Mouse (Mus musculus) limb, embryonic 11.5 days (tissue): Measurements from ENCODE around the gene Ahsa1. TPM values are rescaled to one million over a fixed set of nuclear protein-coding genes. Genes with fewer than 3 reads are reported as not detected.

ENCODE experiments used
- ATAC-seq: fragments of 200-750 bp; cut with Nextera tagmentation; 2 replicates; pipeline ENCODE4 v1.8.0; 2017; ENCODE audit warnings: low read depth; ENCODE audit not compliant: insufficient number of reproducible peaks, low FRiP score, low TSS enrichment
- DNase-seq: peaks from one replicate; pipeline ENCODE4 v3.0.0-alpha.2; 2015; ENCODE audit warnings: low spot score
- H3K27ac ChIP-seq: fragments of 300-500 bp; sonication (generic); replicated peaks from 2 replicates; pipeline ENCODE4 v1.5.1; 2014; ENCODE audit warnings: low read depth, mild to moderate bottlenecking, low read length
- H3K27me3 ChIP-seq: fragments of 300-500 bp; sonication (generic); 2 replicates; pipeline ENCODE4 v1.6.1; 2014; ENCODE audit warnings: mild to moderate bottlenecking, low read length, mixed read lengths; ENCODE audit not compliant: control insufficient read depth, insufficient read depth
- H3K36me3 ChIP-seq: fragments of 300-500 bp; sonication (generic); 2 replicates; pipeline ENCODE4 v1.6.1; 2014; ENCODE audit warnings: mild to moderate bottlenecking, low read length, moderate library complexity, mixed read lengths; ENCODE audit not compliant: control insufficient read depth, insufficient read depth
- H3K4me1 ChIP-seq: fragments of 300-500 bp; sonication (generic); 2 replicates; pipeline ENCODE4 v1.6.1; 2014; ENCODE audit warnings: low read length, mixed read lengths; ENCODE audit not compliant: control insufficient read depth, insufficient read depth
- H3K4me2 ChIP-seq: fragments of 300-500 bp; sonication (generic); 2 replicates; pipeline ENCODE4 v1.6.1; 2014; ENCODE audit warnings: low read depth, mild to moderate bottlenecking, moderate library complexity; ENCODE audit not compliant: severe bottlenecking
- H3K4me3 ChIP-seq: fragments of 300-500 bp; sonication (generic); 2 replicates; pipeline ENCODE4 v1.5.1; 2014; ENCODE audit warnings: low read depth, low read length
- H3K9ac ChIP-seq: fragments of 300-500 bp; sonication (generic); 2 replicates; pipeline ENCODE4 v1.6.1; 2014; ENCODE audit warnings: mild to moderate bottlenecking, low read length
- H3K9me3 ChIP-seq: fragments of 300-500 bp; sonication (generic); 2 replicates; pipeline ENCODE4 v1.6.1; 2016; ENCODE audit warnings: low read length; ENCODE audit not compliant: control insufficient read depth
- WGBS: fragments of 180-500 bp; shearing (Covaris S2); extraction: QIAGEN DNeasy Blood & Tissue Kit; methylation state at CpG from one replicate; pipeline ENCODE4 v1.1.7; 2014; 5-methylcytosine and 5-hydroxymethylcytosine counted together
- polyA plus RNA-seq: library from polyadenylated mRNA; unstranded; fragments of >200 nt; fragmentation: Nextera tagmentation; extraction: Ambion mirVana; gene quantifications from 2 replicates; pipeline ENCODE4 v1.2.1, GENCODE M21; 2014

Gene Ahsa1
- polyA plus RNA-seq, 1 experiment from 2014 or later, result 267 TPM

GRCm38 (mm10) chr12:87284268-87284667, 18.0 kb downstream of the Ahsa1 start:
- H3K9ac ChIP-seq, result no peak overlapping the region
- H3K4me2 ChIP-seq, result no peak overlapping the region
- H3K4me1 ChIP-seq, result no peaks in the 10 kb centered on the region
- no peaks in the 10 kb centered on the region for H3K9me3 ChIP-seq
- no peaks in the 10 kb centered on the region for H3K27me3 ChIP-seq
- WGBS, result 73% methylated on average over 4 of the region's 4 CpGs
- no peak overlapping the region for H3K27ac ChIP-seq
- ATAC-seq, result no peak
- no peak for DNase-seq
- no peak overlapping the region for H3K4me3 ChIP-seq
- H3K36me3 ChIP-seq, result no peaks in the 10 kb centered on the region

- DNase-seq, result no peak
- WGBS, result 86% methylated on average over 5 of the region's 5 CpGs
Observed at GRCm38 (mm10) chr12:87284726-87285125, 18.4 kb downstream of the Ahsa1 start.

DNA sequence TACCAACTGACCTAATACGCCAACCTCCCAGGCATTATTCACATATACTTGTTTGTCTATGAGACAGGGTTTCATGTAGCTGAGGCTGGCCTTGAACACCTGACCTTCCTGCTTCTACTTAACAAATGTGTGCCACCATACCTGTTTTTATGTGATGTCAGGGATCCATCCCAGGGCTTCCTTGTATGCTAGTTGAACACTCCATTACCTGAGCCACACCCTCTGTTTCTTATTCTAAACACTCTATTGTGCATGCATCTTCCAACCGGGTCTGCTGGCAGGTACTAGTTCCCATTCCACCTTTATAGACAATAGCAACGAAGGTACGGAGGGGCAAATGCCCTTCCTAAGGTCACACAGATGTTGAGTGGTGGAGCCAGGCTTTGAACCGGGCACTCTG, 22.8 kb downstream of the Ahsa1 start:
- Histone ChIP-seq H3K9ac (no peak overlapping the region), H3K4me2 (no peak overlapping the region), H3K4me3 (no peak overlapping the region), H3K4me1 (no peaks in the 10 kb centered on the region), H3K27me3 (no peaks in the 10 kb centered on the region), H3K36me3 (no peaks in the 10 kb centered on the region), H3K27ac (no peak overlapping the region), H3K9me3 (no peaks in the 10 kb centered on the region)
- no peak for DNase-seq
- ATAC-seq, result no peak
- 93% methylated on average over 5 of the region's 5 CpGs for WGBS

More at GRCm38 (mm10) chr12:87284726-87285125, 18.4 kb downstream of the Ahsa1 start:
- H3K4me1 ChIP-seq, result no peaks in the 10 kb centered on the region
- H3K4me3 ChIP-seq, result no peak overlapping the region
- H3K9me3 ChIP-seq, result no peaks in the 10 kb centered on the region
- no peak overlapping the region for H3K27ac ChIP-seq
- H3K36me3 ChIP-seq, result no peaks in the 10 kb centered on the region
- H3K27me3 ChIP-seq, result no peaks in the 10 kb centered on the region
- H3K4me2 ChIP-seq, result no peak overlapping the region
- ATAC-seq, result no peak
- H3K9ac ChIP-seq, result no peak overlapping the region

GRCm38 (mm10) chr12:87293934-87294333, 27.7 kb downstream of the Ahsa1 start:
- WGBS, result 75% methylated on average over 6 of the region's 6 CpGs
- H3K27ac ChIP-seq, result no peak overlapping the region
- H3K9me3 ChIP-seq, result no peaks in the 10 kb centered on the region
- no peak overlapping the region for H3K4me3 ChIP-seq
- DNase-seq (no peak), ATAC-seq (0 out of 2 replicates have a peak, but pooled peaks have one; percentile 4)
- no peak overlapping the region for H3K4me2 ChIP-seq
- no peaks in the 10 kb centered on the region for H3K36me3 ChIP-seq
- H3K9ac ChIP-seq, result no peak overlapping the region
- H3K27me3 ChIP-seq, result 0 out of 2 replicates have a peak, but pooled peaks cover 2% of the 10 kb centered on the region
- no peaks in the 10 kb centered on the region for H3K4me1 ChIP-seq

DNA sequence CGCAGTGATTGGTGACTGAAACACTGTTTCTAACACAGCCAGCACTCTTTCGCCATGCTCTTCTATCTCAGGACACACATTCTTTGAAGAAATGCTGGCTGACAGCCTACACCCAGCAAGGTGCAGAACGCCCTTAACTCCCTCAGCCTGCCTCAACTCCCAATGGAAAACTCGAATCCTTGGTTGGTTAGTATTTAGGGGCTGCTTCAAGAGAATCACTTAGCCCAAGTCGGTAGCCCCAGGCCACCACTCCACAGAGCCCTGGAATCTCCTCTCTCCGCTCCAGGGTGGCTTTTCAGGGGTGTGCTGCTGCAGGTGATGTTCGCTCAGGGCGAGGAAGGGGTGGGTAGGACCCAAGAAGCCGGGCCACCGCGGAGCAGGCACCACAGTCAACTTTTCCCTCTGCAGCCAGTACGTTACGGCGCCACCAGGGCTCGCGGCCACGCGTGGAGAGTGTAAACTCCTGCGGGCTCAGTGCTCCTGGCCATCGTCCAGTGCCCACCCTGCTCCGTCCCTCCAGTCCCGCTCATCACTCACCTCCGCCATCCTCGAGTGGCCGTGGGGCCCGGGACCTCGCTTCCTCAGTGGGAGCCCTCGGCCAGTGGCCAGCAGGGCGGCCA, 32.9 kb downstream of the Ahsa1 start:
- peak overlapping the region; percentile 66 for H3K4me3 ChIP-seq
- no peaks in the 10 kb centered on the region for H3K4me1 ChIP-seq
- H3K27ac ChIP-seq, result no peak overlapping the region
- peaks cover 12% of the 10 kb centered on the region for H3K27me3 ChIP-seq
- peak overlapping the region; percentile 71 for H3K9ac ChIP-seq
- H3K4me2 ChIP-seq, result peak overlapping the region; percentile 96
- 9% methylated on average over 24 of the region's 29 CpGs for WGBS
- DNase-seq, result peak; percentile 58
- H3K9me3 ChIP-seq, result no peaks in the 10 kb centered on the region
- no peaks in the 10 kb centered on the region for H3K36me3 ChIP-seq
- ATAC-seq, result peak; percentile 39; the same call in 1 of the 2 replicates

DNA sequence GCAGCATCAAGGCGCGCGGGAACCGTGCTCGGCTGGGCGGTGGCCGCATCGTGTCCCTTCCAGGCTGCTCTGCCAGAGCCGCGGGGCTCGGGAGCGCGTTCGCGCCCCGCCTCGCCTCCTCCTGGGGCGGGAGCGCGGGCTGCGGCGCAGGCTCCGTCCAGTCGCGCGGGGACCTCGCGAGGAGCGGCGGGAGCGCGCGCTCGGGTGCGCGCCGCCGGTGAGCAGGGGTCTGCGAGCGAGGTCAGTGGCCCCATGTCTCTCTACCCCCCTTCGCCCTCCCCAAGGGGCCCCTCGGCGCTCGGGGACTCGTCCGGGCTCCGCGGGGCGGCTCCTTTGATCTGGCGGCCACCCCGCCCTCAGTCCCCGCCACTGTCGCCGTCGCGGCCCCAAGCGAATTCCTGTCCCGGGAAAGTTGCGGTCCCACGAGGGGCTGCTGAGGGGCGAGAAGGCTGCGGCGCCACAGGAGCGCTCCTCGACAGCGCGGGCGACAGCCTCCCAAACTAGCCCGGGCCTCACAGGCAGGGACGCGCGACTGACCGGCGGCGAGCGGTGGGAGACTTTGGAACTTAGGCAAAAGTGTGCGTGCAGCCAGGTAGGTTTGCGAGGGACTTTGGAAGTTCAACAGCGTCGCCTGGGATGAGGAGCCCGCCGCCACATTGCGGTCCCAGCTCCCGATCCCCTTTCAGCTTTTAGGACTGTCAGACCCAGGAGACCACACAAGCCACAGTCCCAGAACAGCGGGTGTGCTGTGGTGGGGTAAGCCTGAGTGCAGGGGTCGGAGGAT, 33.6 kb downstream of the Ahsa1 start, which contains the start of gene Ism2:
Ism2 (minus strand) TSS at position 49 of the 784 bp plus-strand sequence.
- Histone ChIP-seq H3K27me3 (peaks cover 12% of the 10 kb centered on the region), H3K9ac (peak within 1 kb of the TSS; percentile 71), H3K27ac (no peak within 1 kb of the TSS), H3K4me1 (no peaks in the 10 kb centered on the region), H3K4me2 (peak within 1 kb of the TSS; percentile 96), H3K4me3 (peak within 1 kb of the TSS; percentile 66), H3K9me3 (no peaks in the 10 kb centered on the region), H3K36me3 (no peaks in the 10 kb centered on the region)
- DNase-seq (peak; percentile 68), ATAC-seq (peak; percentile 53; the same call in 1 of the 2 replicates)
- under 1% methylated on average over 86 of the region's 86 CpGs for WGBS

DNA sequence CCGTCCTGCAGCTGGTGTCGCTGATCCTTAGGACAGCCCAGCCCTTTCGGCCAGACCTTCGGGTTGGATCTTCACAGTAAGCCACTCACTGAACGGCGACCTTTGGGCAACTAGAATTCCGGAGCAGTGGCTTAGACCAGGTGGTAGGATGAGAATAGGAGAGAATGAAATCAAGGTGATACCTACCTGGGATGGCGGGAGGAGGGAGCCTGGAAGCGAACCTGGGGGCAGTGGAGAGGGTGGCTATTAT, 34.1 kb downstream of the Ahsa1 start:
- H3K27ac ChIP-seq, result no peak overlapping the region
- H3K4me3 ChIP-seq, result peak overlapping the region; percentile 66
- no peaks in the 10 kb centered on the region for H3K9me3 ChIP-seq
- H3K9ac ChIP-seq, result peak overlapping the region; percentile 71; the same call in 1 of the 2 replicates
- DNase-seq (no peak), ATAC-seq (no peak)
- 3% methylated on average over 9 of the region's 9 CpGs for WGBS
- peaks cover 12% of the 10 kb centered on the region for H3K27me3 ChIP-seq
- no peaks in the 10 kb centered on the region for H3K36me3 ChIP-seq
- H3K4me2 ChIP-seq, result peak overlapping the region; percentile 96
- no peaks in the 10 kb centered on the region for H3K4me1 ChIP-seq

DNA sequence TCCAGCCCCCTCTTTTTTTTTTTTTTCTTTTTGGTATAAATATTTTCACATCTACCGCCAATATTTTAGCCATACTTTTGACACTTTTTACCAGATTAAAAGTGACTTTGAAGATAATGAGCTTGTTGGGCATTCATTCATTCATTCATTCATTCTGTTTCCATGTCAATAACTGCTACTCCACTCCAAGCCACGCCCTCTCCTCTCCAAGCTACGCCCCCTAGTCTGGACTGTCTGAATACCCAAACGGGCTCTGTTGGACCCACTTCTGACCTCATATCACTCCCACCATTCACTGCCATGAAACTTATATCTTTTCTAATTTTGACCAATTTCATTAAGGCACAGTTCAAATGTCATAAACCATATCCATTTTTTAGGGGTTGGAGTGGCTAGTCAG, 34.9 kb downstream of the Ahsa1 start:
- no peaks in the 10 kb centered on the region for H3K9me3 ChIP-seq
- H3K4me3 ChIP-seq, result no peak overlapping the region
- WGBS, result 66% methylated on average over 4 of the region's 4 CpGs
- H3K27me3 ChIP-seq, result peaks cover 12% of the 10 kb centered on the region
- H3K4me2 ChIP-seq, result no peak overlapping the region
- ATAC-seq (no peak), DNase-seq (no peak)
- no peak overlapping the region for H3K27ac ChIP-seq
- H3K9ac ChIP-seq, result no peak overlapping the region
- no peaks in the 10 kb centered on the region for H3K36me3 ChIP-seq
- no peaks in the 10 kb centered on the region for H3K4me1 ChIP-seq
